Mouse (Mus musculus) testis, adult 2 months (tissue): ENCODE data around the gene Golim4.

Source experiments
- CTCF ChIP-seq: fragments of 200-500 bp; IDR thresholded peaks from 2 replicates; pipeline ENCODE4 v1.5.1; 2012; ENCODE audit warnings: low read depth, mild to moderate bottlenecking, inconsistent platforms, low read length, moderate library complexity; ENCODE audit not compliant: control insufficient read depth, insufficient read depth, insufficient replicate concordance
- POLR2A ChIP-seq: fragments of 200-500 bp; IDR thresholded peaks from 2 replicates; pipeline ENCODE4 v1.6.1; 2012; ENCODE audit warnings: low read depth, mild to moderate bottlenecking, inconsistent platforms, low read length, moderate library complexity; ENCODE audit not compliant: control insufficient read depth

- no peak for TF ChIP-seq CTCF
- TF ChIP-seq POLR2A: no peak
Measured at GRCm38 (mm10) chr3:75925123-75925522, 31.6 kb downstream of the Golim4 start.
